Mouse (Mus musculus) heart, embryonic 10.5 days (tissue): Measurements from ENCODE around the gene Vps54. TPM values are rescaled to one million over a fixed set of nuclear protein-coding genes. Genes with fewer than 3 reads are reported as not detected.
A peak's percentile ranks its signal among the peaks of the same experiment; 100 is the strongest.

ENCODE experiments used
- DNase-seq: peaks from one replicate; pipeline ENCODE4 v3.0.0-alpha.2; 2017; ENCODE audit warnings: low spot score
- H3K27ac ChIP-seq: fragments of 300-500 bp; sonication (generic); 2 replicates; pipeline ENCODE4 v1.5.1; 2016; ENCODE audit warnings: mild to moderate bottlenecking
- H3K27me3 ChIP-seq: fragments of 300-500 bp; sonication (generic); 2 replicates; pipeline ENCODE4 v1.6.1; 2016; ENCODE audit warnings: mild to moderate bottlenecking; ENCODE audit not compliant: poor library complexity, insufficient read depth, severe bottlenecking
- H3K36me3 ChIP-seq: fragments of 300-500 bp; sonication (generic); 2 replicates; pipeline ENCODE4 v1.6.1; 2016; ENCODE audit warnings: mild to moderate bottlenecking, moderate library complexity
- H3K4me1 ChIP-seq: fragments of 300-500 bp; sonication (generic); 2 replicates; pipeline ENCODE4 v1.6.1; 2016; ENCODE audit warnings: mild to moderate bottlenecking
- H3K4me3 ChIP-seq: fragments of 300-500 bp; sonication (generic); 2 replicates; pipeline ENCODE4 v1.5.1; 2016; ENCODE audit warnings: mild to moderate bottlenecking, moderate library complexity
- H3K9me3 ChIP-seq: fragments of 300-500 bp; sonication (generic); 2 replicates; pipeline ENCODE4 v1.6.1; 2016; ENCODE audit warnings: mild to moderate bottlenecking, moderate library complexity
- WGBS: fragments of 180-500 bp; shearing (Covaris S2); methylation state at CpG from one replicate; pipeline ENCODE4 v1.1.7; 2016; 5-methylcytosine and 5-hydroxymethylcytosine counted together
- microRNA counts: library from miRNA; unstranded; fragments of <30 nt; microRNA quantifications from one replicate; lab custom pipeline; 2017
- microRNA-seq: library from miRNA; unstranded; fragments of <30 nt; microRNA quantifications from one replicate; pipeline ENCODE4, GENCODE M21; 2017
- polyA plus RNA-seq: library from polyadenylated mRNA; unstranded; fragments of >200 nt; fragmentation: Nextera tagmentation; extraction: Ambion mirVana; gene quantifications from 2 replicates; pipeline ENCODE4 v1.2.1, GENCODE M21; 2016

Vps54 gene
- polyA plus RNA-seq, 1 experiment from 2014 or later, result 13.4 TPM

- H3K9me3 ChIP-seq, result no peaks in the 10 kb centered on the region
- no peaks in the 10 kb centered on the region for H3K36me3 ChIP-seq
- no peaks in the 10 kb centered on the region for H3K27me3 ChIP-seq
- peak overlapping the region; percentile 74 for H3K4me3 ChIP-seq
- 16% methylated on average over 9 of the region's 9 CpGs for WGBS
- H3K27ac ChIP-seq, result peak overlapping the region; percentile 98
- peaks cover 14% of the 10 kb centered on the region; the same call in 1 of the 2 replicates for H3K4me1 ChIP-seq
- DNase-seq, result no peak
Measured at GRCm38 (mm10) chr11:21369248-21370016, 130.4 kb downstream of the Vps54 start.

DNA sequence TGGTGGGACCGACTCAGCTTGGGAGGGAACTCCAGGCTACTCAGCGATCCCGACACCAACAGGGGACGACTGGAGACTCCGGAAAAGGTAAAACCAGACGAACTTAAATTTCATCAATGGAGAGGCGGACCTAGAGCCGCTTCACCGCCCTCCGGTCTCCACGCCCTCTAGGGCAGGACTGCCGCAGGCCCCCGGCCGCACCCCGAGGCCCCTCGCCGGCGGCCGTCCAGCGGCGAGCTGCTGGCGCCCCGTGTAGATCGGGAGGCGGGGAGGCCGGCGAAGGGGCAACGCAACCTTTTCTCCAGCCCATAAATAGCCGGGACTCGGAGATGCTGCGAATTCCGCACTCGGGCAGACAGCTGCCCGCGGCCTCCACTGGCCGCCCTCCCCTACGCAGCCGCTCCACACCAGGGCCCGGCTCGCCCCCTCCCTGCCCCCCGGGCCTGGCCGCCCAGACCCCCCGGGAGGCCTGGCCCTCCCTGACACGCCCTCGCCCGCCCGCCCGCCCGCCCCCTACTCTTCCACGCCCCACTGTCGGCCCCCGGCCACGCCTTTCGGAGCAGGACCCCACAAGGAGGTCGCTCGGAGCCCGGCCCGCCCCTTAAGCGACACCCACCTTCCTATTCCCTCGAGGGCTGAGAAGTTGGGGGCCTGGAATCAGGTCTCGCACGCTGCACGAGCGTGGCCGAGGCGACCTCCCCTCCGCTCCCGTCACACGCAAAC, 131.5 kb downstream of the Vps54 start:
- Histone ChIP-seq H3K27ac (peak overlapping the region; percentile 98), H3K36me3 (no peaks in the 10 kb centered on the region), H3K4me3 (peak overlapping the region; percentile 74), H3K9me3 (no peaks in the 10 kb centered on the region), H3K27me3 (no peaks in the 10 kb centered on the region), H3K4me1 (peaks cover 14% of the 10 kb centered on the region; the same call in 1 of the 2 replicates)
- WGBS, result under 1% methylated on average over 63 of the region's 69 CpGs
- peak; percentile 97 for DNase-seq

MicroRNAs encoded within 50 kb of the gene (microRNA counts, 519-probe panel; counts per million panel counts)
- microRNA mmu-miR-1933-3p (lab: Ali Mortazavi, UCI) (not detected), microRNA mmu-miR-1933-5p (lab: Ali Mortazavi, UCI) (not detected)

Small RNA genes within 50 kb of the gene (microRNA-seq; reads per million reads assigned to microRNA genes)
- 3.5 reads per million, percentile 8 among the genes with 10 or more reads in this experiment for gene Mir1933

Other genes starting within 250 kb of the Vps54 start
- gene Peli1, start 148.0 kb upstream of the Vps54 start, polyA plus RNA-seq, result 26.9 and 41.5 TPM in 2 replicates
- gene Ugp2, start 131.9 kb downstream of the Vps54 start, polyA plus RNA-seq, result 150 and 200 TPM in 2 replicates